Mouse (Mus musculus): ENCODE measurements around the gene Lgi4. TPM values are rescaled to one million over a fixed set of nuclear protein-coding genes. Genes with fewer than 3 reads are reported as not detected.

The Lgi4 gene
- polyA plus RNA-seq (2012; rRNA removed) (0.04 and 0.16 TPM in 2 replicates), polyA plus RNA-seq (2014; fragmentation: Nextera tagmentation; extraction: Ambion mirVana) (0.10 TPM in 1 of 2 replicates, not detected in the other)

DNA sequence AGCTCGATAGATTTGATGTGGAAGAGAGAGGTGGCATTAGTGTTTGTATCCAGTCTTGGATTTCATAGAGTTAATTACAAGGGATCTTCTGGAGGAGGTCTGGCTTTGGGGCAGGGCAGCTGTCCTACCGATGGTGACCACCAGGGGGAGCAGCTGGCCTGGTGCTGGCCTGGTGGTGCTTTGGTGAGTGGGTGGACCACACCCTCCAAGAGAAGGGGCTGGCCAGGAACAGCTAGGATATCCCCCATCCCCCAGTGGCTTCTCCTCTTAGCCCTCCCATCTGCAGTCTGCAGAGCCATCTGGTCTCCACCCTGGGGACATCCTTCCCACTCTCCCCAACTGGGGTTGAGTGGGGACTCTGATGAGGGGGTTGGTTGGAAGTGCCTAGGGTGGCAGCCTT is at the start of gene Lgi4:
TSS of gene Lgi4 (plus strand) at position 235 of the 400 bp plus-strand sequence.
- Histone ChIP-seq H3K27me3 (ENCODE audit: control insufficient read depth, insufficient read depth, low read length) (no peaks in the 10 kb centered on the region), H3K9me3 (ENCODE audit: control insufficient read depth, low read length) (no peaks in the 10 kb centered on the region), H3K9ac (replicated peaks) (no peak within 1 kb of the TSS), H3K4me1 (replicated peaks; ENCODE audit: control insufficient read depth in 2 of 2, insufficient read depth in 2 of 2, low read length in 1 of 2) (peaks cover 0 to 7% of the 10 kb centered on the region in 2 experiments; a peak in 1 of 4 replicates), H3K4me3 (ENCODE audit: insufficient read depth in 1 of 2, low read depth in 2 of 2, low read length in 2 of 2) (no peak within 1 kb of the TSS), H3K4me2 (ENCODE audit: low read depth) (no peak within 1 kb of the TSS), H3K27ac (no peak within 1 kb of the TSS), H3K36me3 (replicated peaks; ENCODE audit: control insufficient read depth, insufficient read depth, low read depth) (no peaks in the 10 kb centered on the region)
- ATAC-seq (ENCODE audit: insufficient read depth), result 0 out of 2 replicates have a peak, but pooled peaks have one; percentile 8
- no peak for DNase-seq (ENCODE audit: low read depth in 3 of 3, low spot score in 3 of 3)
- no peak for TF ChIP-seq EP300 (IDR thresholded peaks at IDR 0.05; ENCODE audit: low read depth)
- TF ChIP-seq CTCF (IDR thresholded peaks at IDR 0.05; ENCODE audit: low read depth), result peak; percentile 97
- 0% methylated on average over 2 of the region's 2 CpGs for WGBS (ENCODE audit: insufficient replicate concordance)

DNA sequence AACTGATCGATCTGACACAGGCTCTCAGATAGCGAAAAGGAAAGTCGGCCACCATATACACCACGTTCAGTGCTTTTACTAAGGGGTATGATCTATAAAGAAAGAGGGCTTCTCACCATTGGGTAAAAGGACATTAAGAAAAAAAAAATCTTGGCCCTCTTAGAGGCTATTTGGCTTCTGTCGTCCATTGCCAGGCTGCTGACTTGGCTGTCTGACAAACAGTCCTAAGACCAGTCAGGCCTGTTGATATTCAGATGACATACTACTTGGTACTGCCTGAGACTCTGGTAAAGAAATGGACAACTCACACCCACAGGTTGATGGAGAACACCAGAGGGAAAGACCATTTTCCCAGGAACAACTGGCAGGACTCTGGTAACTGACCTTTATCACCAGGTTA is 46.2 kb upstream of the Lgi4 start:
- Histone ChIP-seq H3K9me3 (ENCODE audit: control insufficient read depth, low read length) (no peaks in the 10 kb centered on the region), H3K36me3 (replicated peaks; ENCODE audit: control insufficient read depth, insufficient read depth, low read depth) (no peaks in the 10 kb centered on the region), H3K9ac (replicated peaks) (no peak overlapping the region), H3K4me1 (replicated peaks; ENCODE audit: control insufficient read depth in 2 of 2, insufficient read depth in 2 of 2, low read length in 1 of 2) (peaks cover 0 to 4% of the 10 kb centered on the region in 2 experiments; a peak in 2 of 4 replicates), H3K4me2 (ENCODE audit: low read depth) (no peak overlapping the region), H3K27ac (no peak overlapping the region), H3K4me3 (ENCODE audit: insufficient read depth in 1 of 2, low read depth in 2 of 2, low read length in 2 of 2) (no peak overlapping the region), H3K27me3 (ENCODE audit: control insufficient read depth, insufficient read depth, low read length) (no peaks in the 10 kb centered on the region)
- no peak for TF ChIP-seq EP300 (IDR thresholded peaks at IDR 0.05; ENCODE audit: low read depth)
- TF ChIP-seq CTCF (IDR thresholded peaks at IDR 0.05; ENCODE audit: low read depth), result no peak
- DNase-seq (ENCODE audit: low read depth in 3 of 3, low spot score in 3 of 3) (no peak), ATAC-seq (ENCODE audit: insufficient read depth) (no peak)
- WGBS (ENCODE audit: insufficient replicate concordance), result 67% methylated on average over 5 of the region's 5 CpGs

- no peaks in the 10 kb centered on the region for H3K27me3 ChIP-seq (ENCODE audit: control insufficient read depth, insufficient read depth, low read length)
- DNase-seq (ENCODE audit: low read depth in 3 of 3, low spot score in 3 of 3) (no peak), ATAC-seq (ENCODE audit: insufficient read depth) (no peak)
- TF ChIP-seq EP300 (IDR thresholded peaks at IDR 0.05; ENCODE audit: low read depth) (no peak), CTCF (IDR thresholded peaks at IDR 0.05; ENCODE audit: low read depth) (no peak)
- H3K4me1 ChIP-seq (replicated peaks; ENCODE audit: control insufficient read depth in 2 of 2, insufficient read depth in 2 of 2, low read length in 1 of 2), result no peaks in the 10 kb centered on the region; a peak in 1 of 4 replicates
- 50% methylated on average over 10 of the region's 10 CpGs for WGBS (ENCODE audit: insufficient replicate concordance)
- H3K36me3 ChIP-seq (replicated peaks; ENCODE audit: control insufficient read depth, insufficient read depth, low read depth), result no peaks in the 10 kb centered on the region
- no peak overlapping the region for H3K4me2 ChIP-seq (ENCODE audit: low read depth)
- H3K27ac ChIP-seq, result no peak overlapping the region
- H3K9ac ChIP-seq (replicated peaks), result no peak overlapping the region
- no peak overlapping the region for H3K4me3 ChIP-seq (ENCODE audit: insufficient read depth in 1 of 2, low read depth in 2 of 2, low read length in 2 of 2)
- no peaks in the 10 kb centered on the region for H3K9me3 ChIP-seq (ENCODE audit: control insufficient read depth, low read length)
These were observed 41.8 kb upstream of the Lgi4 start for GRCm38 (mm10) chr7:31017104-31017901.

DNA sequence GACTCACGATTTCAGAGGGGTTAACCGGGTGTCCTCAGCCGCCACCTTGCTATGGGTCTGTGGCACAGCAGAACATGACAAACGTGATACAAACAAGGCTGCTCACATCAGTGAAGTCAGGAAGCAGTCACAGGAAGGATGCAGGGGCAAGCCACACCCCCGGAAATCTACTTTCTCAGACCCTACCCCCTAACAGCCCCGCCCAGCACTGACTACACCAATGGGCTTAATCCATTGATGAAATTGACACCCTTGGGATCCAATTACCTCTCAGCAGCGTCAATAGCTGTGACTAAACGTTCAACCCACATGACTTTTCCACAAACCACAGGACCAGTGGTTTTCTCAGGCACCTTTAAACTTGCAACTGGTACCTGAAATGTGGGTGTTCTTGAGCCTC is 30.5 kb upstream of the Lgi4 start:
- Histone ChIP-seq H3K27ac (no peak overlapping the region), H3K4me1 (replicated peaks; ENCODE audit: control insufficient read depth in 2 of 2, insufficient read depth in 2 of 2, low read length in 1 of 2) (peaks cover 0 to 8% of the 10 kb centered on the region in 2 experiments; a peak in 2 of 4 replicates), H3K36me3 (replicated peaks; ENCODE audit: control insufficient read depth, insufficient read depth, low read depth) (no peaks in the 10 kb centered on the region), H3K4me3 (ENCODE audit: insufficient read depth in 1 of 2, low read depth in 2 of 2, low read length in 2 of 2) (no peak overlapping the region), H3K4me2 (ENCODE audit: low read depth) (no peak overlapping the region), H3K27me3 (ENCODE audit: control insufficient read depth, insufficient read depth, low read length) (no peaks in the 10 kb centered on the region), H3K9ac (replicated peaks) (no peak overlapping the region), H3K9me3 (ENCODE audit: control insufficient read depth, low read length) (no peaks in the 10 kb centered on the region)
- no peak for DNase-seq (ENCODE audit: low read depth in 3 of 3, low spot score in 3 of 3)
- ATAC-seq (ENCODE audit: insufficient read depth), result no peak
- WGBS (ENCODE audit: insufficient replicate concordance), result 48% methylated on average over 8 of the region's 8 CpGs
- TF ChIP-seq EP300 (IDR thresholded peaks at IDR 0.05; ENCODE audit: low read depth), result no peak
- TF ChIP-seq CTCF (IDR thresholded peaks at IDR 0.05; ENCODE audit: low read depth), result no peak

- Histone ChIP-seq H3K9me3 (ENCODE audit: control insufficient read depth, low read length) (no peaks in the 10 kb centered on the region), H3K9ac (replicated peaks) (no peak overlapping the region), H3K4me2 (ENCODE audit: low read depth) (no peak overlapping the region), H3K4me3 (ENCODE audit: insufficient read depth in 1 of 2, low read depth in 2 of 2, low read length in 2 of 2) (no peak overlapping the region), H3K27ac (no peak overlapping the region), H3K27me3 (ENCODE audit: control insufficient read depth, insufficient read depth, low read length) (no peaks in the 10 kb centered on the region), H3K36me3 (replicated peaks; ENCODE audit: control insufficient read depth, insufficient read depth, low read depth) (no peaks in the 10 kb centered on the region), H3K4me1 (replicated peaks; ENCODE audit: control insufficient read depth in 2 of 2, insufficient read depth in 2 of 2, low read length in 1 of 2) (peaks cover 0 to 17% of the 10 kb centered on the region in 2 experiments; a peak in 2 of 4 replicates)
- TF ChIP-seq EP300 (IDR thresholded peaks at IDR 0.05; ENCODE audit: low read depth) (no peak), CTCF (IDR thresholded peaks at IDR 0.05; ENCODE audit: low read depth) (peak; percentile 33; the same call in 1 of the 2 replicates)
- DNase-seq (ENCODE audit: low read depth in 3 of 3, low spot score in 3 of 3) (no peak), ATAC-seq (ENCODE audit: insufficient read depth) (no peak)
- WGBS (ENCODE audit: insufficient replicate concordance), result 41% methylated on average over 2 of the region's 2 CpGs
These were observed 28.4 kb upstream of the Lgi4 start for GRCm38 (mm10) chr7:31030717-31031116.
